Mouse (Mus musculus) forebrain, embryonic 10.5 days (tissue): Measurements from ENCODE around the gene Psmb3. TPM values are rescaled to one million over a fixed set of nuclear protein-coding genes. Genes with fewer than 3 reads are reported as not detected.

Experiments
- DNase-seq: peaks from one replicate; pipeline ENCODE4 v3.0.0-alpha.2; 2017; ENCODE audit warnings: low spot score; ENCODE audit errors: extremely low spot score
- H3K27ac ChIP-seq: fragments of 300-500 bp; sonication (generic); 2 replicates; pipeline ENCODE4 v1.5.1; 2016; ENCODE audit warnings: mild to moderate bottlenecking
- H3K27me3 ChIP-seq: fragments of 300-500 bp; sonication (generic); 2 replicates; pipeline ENCODE4 v1.6.1; 2016; ENCODE audit warnings: mild to moderate bottlenecking; ENCODE audit not compliant: poor library complexity, severe bottlenecking
- H3K36me3 ChIP-seq: fragments of 300-500 bp; sonication (generic); replicated peaks from 2 replicates; pipeline ENCODE4 v1.6.1; 2016; ENCODE audit warnings: mild to moderate bottlenecking, moderate library complexity
- H3K4me1 ChIP-seq: fragments of 300-500 bp; sonication (generic); 2 replicates; pipeline ENCODE4 v1.6.1; 2016
- H3K4me3 ChIP-seq: fragments of 300-500 bp; sonication (generic); 2 replicates; pipeline ENCODE4 v1.5.1; 2016; ENCODE audit warnings: mild to moderate bottlenecking, moderate library complexity
- H3K9me3 ChIP-seq: fragments of 300-500 bp; sonication (generic); 2 replicates; pipeline ENCODE4 v1.6.1; 2016; ENCODE audit warnings: mild to moderate bottlenecking, moderate library complexity
- WGBS: fragments of 180-500 bp; shearing (Covaris S2); methylation state at CpG from one replicate; pipeline ENCODE4 v1.1.7; 2016; 5-methylcytosine and 5-hydroxymethylcytosine counted together
- polyA plus RNA-seq: library from polyadenylated mRNA; unstranded; fragments of >200 nt; fragmentation: Nextera tagmentation; extraction: Ambion mirVana; gene quantifications from 2 replicates; pipeline ENCODE4 v1.2.1, GENCODE M21; 2016

Psmb3 gene
- polyA plus RNA-seq, 1 experiment from 2014 or later: 627 TPM

DNA sequence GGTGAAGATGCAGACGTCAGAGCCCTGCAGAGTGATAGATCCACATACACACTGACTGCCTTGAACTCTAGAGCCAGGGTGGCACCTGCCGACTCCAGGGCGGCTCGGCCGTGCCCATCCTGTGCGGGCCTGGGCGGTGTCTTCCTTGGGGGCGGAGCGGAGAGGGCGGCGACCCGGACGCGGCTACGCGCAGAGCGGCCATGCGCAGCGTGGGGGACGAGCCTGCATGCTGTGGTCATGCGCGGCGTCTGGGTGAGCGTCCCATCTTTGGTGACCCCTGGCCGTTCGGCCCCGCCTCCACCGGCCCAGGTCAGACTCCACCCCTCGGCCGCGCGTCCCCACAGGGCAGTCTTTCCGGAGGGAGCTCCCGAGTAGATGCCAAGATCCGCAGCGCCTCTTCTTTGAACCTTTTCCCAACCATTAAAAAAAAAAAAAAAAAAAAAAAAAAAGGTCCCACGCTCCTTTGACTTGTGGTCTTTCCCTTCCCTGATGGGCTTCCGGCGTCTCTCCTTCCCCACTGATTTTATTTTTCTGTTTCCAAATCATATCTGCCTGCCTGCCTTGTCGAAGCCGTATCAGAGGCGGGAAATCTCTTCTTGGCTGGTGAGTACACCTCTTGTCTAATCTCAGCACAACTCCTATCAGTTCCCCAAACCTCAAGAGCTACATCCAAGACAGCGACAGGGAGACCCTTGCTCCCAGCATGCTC is 17.4 kb upstream of the Psmb3 start, which contains the start of gene Cisd3:
Cisd3 (plus strand) TSS at position 214 of the 709 bp plus-strand sequence.
- H3K36me3 ChIP-seq: peaks cover 71% of the 10 kb centered on the region
- H3K27me3 ChIP-seq: 0 out of 2 replicates have a peak, but pooled peaks cover 3% of the 10 kb centered on the region
- H3K9me3 ChIP-seq: no peaks in the 10 kb centered on the region
- peaks cover 46% of the 10 kb centered on the region for H3K4me1 ChIP-seq
- DNase-seq: peak; percentile 81
- peak within 1 kb of the TSS; percentile 56 for H3K4me3 ChIP-seq
- WGBS: under 1% methylated on average over 42 of the region's 43 CpGs
- H3K27ac ChIP-seq: peak within 1 kb of the TSS; percentile 77

GRCm38 (mm10) chr11:97686322-97686908 is 16.8 kb upstream of the Psmb3 start:
- Histone ChIP-seq H3K4me3 (peak overlapping the region; percentile 56), H3K27me3 (0 out of 2 replicates have a peak, but pooled peaks cover 3% of the 10 kb centered on the region), H3K27ac (peak overlapping the region; percentile 60; the same call in 1 of the 2 replicates), H3K9me3 (no peaks in the 10 kb centered on the region), H3K36me3 (peaks cover 72% of the 10 kb centered on the region), H3K4me1 (peaks cover 45% of the 10 kb centered on the region)
- 70% methylated on average over 11 of the region's 11 CpGs for WGBS
- no peak for DNase-seq

GRCm38 (mm10) chr11:97687061-97687460 is 16.1 kb upstream of the Psmb3 start:
- Histone ChIP-seq H3K27ac (0 out of 2 replicates have a peak overlapping the region, but pooled peaks have one; percentile 20), H3K36me3 (peaks cover 72% of the 10 kb centered on the region), H3K27me3 (0 out of 2 replicates have a peak, but pooled peaks cover 3% of the 10 kb centered on the region), H3K9me3 (no peaks in the 10 kb centered on the region), H3K4me3 (0 out of 2 replicates have a peak overlapping the region, but pooled peaks have one; percentile 56), H3K4me1 (peaks cover 42% of the 10 kb centered on the region)
- 88% methylated on average over 3 of the region's 3 CpGs for WGBS
- no peak for DNase-seq

- peaks cover 49% of the 10 kb centered on the region for H3K4me1 ChIP-seq
- H3K4me3 ChIP-seq: peak overlapping the region; percentile 18
- 0 out of 2 replicates have a peak, but pooled peaks cover 3% of the 10 kb centered on the region for H3K27me3 ChIP-seq
- WGBS: 36% methylated on average over 10 of the region's 10 CpGs
- H3K36me3 ChIP-seq: peaks cover 78% of the 10 kb centered on the region
- DNase-seq: peak; percentile 81
- H3K9me3 ChIP-seq: no peaks in the 10 kb centered on the region
- no peak overlapping the region for H3K27ac ChIP-seq
Measured at GRCm38 (mm10) chr11:97689861-97690260, 13.3 kb upstream of the Psmb3 start.

- H3K36me3 ChIP-seq: peaks cover 60% of the 10 kb centered on the region
- H3K9me3 ChIP-seq: no peaks in the 10 kb centered on the region
- no peaks in the 10 kb centered on the region for H3K27me3 ChIP-seq
- 91% methylated on average over 4 of the region's 4 CpGs for WGBS
- peaks cover 60% of the 10 kb centered on the region for H3K4me1 ChIP-seq
- no peak for DNase-seq
- peak overlapping the region; percentile 39; the same call in 1 of the 2 replicates for H3K4me3 ChIP-seq
- H3K27ac ChIP-seq: peak overlapping the region; percentile 76; the same call in 1 of the 2 replicates
Measured at GRCm38 (mm10) chr11:97694435-97694834, 8.8 kb upstream of the Psmb3 start.

GRCm38 (mm10) chr11:97694921-97695711 is 8.1 kb upstream of the Psmb3 start:
- 62% methylated on average over 17 of the region's 17 CpGs for WGBS
- Histone ChIP-seq H3K27ac (peak overlapping the region; percentile 76), H3K4me3 (peak overlapping the region; percentile 39), H3K27me3 (no peaks in the 10 kb centered on the region), H3K36me3 (peaks cover 54% of the 10 kb centered on the region), H3K4me1 (peaks cover 57% of the 10 kb centered on the region), H3K9me3 (no peaks in the 10 kb centered on the region)
- DNase-seq: peak; percentile 29

DNA sequence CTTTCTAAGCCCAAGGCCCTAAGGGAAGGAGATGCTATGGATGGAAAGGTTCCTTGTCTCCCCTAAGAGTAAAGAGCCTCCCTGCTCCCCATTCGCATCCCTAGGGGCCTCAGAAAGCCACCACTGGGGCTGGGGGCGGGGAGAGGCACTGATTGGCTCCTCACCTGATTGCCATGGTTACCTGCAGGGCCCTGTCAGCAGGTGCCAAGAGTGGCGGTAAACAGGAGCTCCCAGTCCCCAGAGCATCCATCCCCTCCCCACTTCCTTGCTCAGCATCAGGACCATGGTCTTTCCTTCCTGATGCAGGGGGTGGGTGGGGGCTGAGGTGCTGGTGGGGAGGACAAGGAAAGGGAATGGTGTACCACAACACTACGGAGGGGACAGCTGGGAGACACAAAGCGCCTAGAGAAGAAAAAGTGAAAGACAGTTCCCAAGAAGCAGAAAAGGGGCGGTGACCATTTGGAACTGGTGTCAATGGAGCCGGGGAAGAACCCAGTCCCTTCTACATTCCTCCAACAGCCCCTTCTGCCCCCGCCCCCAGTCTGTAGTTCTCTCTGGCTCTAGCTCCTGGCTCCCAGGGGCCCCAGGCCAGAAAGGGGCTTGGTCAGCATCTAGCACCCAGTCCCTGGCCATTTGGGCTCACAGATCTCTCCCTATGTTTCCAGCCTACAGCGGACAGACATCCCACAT is 7.3 kb upstream of the Psmb3 start:
- no peaks in the 10 kb centered on the region for H3K9me3 ChIP-seq
- WGBS: 22% methylated on average over 9 of the region's 9 CpGs
- no peaks in the 10 kb centered on the region for H3K27me3 ChIP-seq
- H3K4me1 ChIP-seq: peaks cover 63% of the 10 kb centered on the region
- H3K36me3 ChIP-seq: peaks cover 47% of the 10 kb centered on the region
- DNase-seq: no peak
- H3K27ac ChIP-seq: peak overlapping the region; percentile 76
- peak overlapping the region; percentile 39 for H3K4me3 ChIP-seq

DNA sequence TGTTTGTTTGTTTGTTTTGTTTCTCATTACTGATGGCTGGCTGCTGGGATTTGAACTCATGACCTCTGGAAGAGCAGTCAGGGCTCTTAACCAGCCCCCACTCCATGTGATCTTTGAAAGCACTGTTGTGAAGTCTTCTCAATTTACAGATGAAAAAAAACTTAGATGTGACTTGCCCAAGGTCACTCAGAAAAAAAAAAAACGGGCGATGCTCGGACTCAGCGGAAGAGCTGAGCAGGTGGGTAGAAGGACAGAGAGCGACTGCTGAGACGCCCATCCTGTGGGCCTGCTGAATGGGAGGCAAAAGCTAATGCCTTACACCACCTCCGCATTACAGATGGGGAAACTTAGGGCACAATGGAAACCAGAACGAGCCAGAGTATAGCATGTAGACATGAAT is 6.5 kb upstream of the Psmb3 start:
- 63% methylated on average over 8 of the region's 8 CpGs for WGBS
- Histone ChIP-seq H3K4me1 (peaks cover 71% of the 10 kb centered on the region), H3K36me3 (peaks cover 39% of the 10 kb centered on the region), H3K4me3 (peak overlapping the region; percentile 91; the same call in 1 of the 2 replicates), H3K9me3 (no peaks in the 10 kb centered on the region), H3K27me3 (no peaks in the 10 kb centered on the region), H3K27ac (no peak overlapping the region)
- no peak for DNase-seq

GRCm38 (mm10) chr11:97697199-97697890 is 5.9 kb upstream of the Psmb3 start:
- Histone ChIP-seq H3K36me3 (peaks cover 32% of the 10 kb centered on the region), H3K27ac (peak overlapping the region; percentile 100), H3K4me1 (peaks cover 77% of the 10 kb centered on the region), H3K4me3 (peak overlapping the region; percentile 91), H3K9me3 (no peaks in the 10 kb centered on the region), H3K27me3 (no peaks in the 10 kb centered on the region)
- no peak for DNase-seq
- WGBS: 66% methylated on average over 11 of the region's 11 CpGs

- Histone ChIP-seq H3K9me3 (no peaks in the 10 kb centered on the region), H3K36me3 (peaks cover 25% of the 10 kb centered on the region), H3K27ac (peak overlapping the region; percentile 100), H3K4me3 (peak overlapping the region; percentile 91), H3K27me3 (no peaks in the 10 kb centered on the region), H3K4me1 (peaks cover 77% of the 10 kb centered on the region)
- DNase-seq: peak; percentile 54
- 2% methylated on average over 14 of the region's 14 CpGs for WGBS
Measured at GRCm38 (mm10) chr11:97697891-97698529, 5.2 kb upstream of the Psmb3 start.
